Mouse (Mus musculus) cerebellum, adult 2 months (tissue): Measurements from ENCODE around the gene Ndufv2.

Experiments used
- CTCF ChIP-seq: fragments of 200-500 bp; IDR thresholded peaks from 2 replicates; pipeline ENCODE4 v1.5.1; 2011; ENCODE audit warnings: low read depth, mild to moderate bottlenecking, control low read depth, low read length, moderate library complexity, borderline replicate concordance; ENCODE audit not compliant: insufficient read depth
- POLR2A ChIP-seq: fragments of 200-500 bp; IDR thresholded peaks from 2 replicates; pipeline ENCODE4 v1.6.1; 2011; ENCODE audit warnings: low read length, control low read depth, borderline replicate concordance; ENCODE audit not compliant: insufficient read depth

DNA sequence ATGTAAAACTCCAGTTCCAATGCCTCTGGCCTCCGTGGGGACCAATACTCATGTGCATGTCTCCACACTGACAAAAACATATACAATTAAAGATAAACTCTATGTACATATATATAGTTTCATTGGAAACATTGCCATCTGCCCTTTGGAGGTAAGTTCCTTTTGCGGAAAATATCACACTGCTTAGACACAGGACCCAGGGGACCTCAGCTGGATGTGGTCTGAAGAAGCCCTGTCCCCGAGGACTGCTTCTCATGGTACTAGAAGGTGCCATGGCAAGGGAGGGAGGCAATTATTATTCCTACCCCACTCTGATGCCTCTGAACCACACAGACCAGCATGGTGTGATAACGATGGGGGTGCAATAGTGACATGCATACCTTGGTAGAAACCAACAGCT is 43.2 kb downstream of the Ndufv2 start:
- TF ChIP-seq CTCF (no peak), POLR2A (no peak)
